Mouse (Mus musculus): ENCODE results near the gene 4932438A13Rik.

The 4932438A13Rik gene

DNA sequence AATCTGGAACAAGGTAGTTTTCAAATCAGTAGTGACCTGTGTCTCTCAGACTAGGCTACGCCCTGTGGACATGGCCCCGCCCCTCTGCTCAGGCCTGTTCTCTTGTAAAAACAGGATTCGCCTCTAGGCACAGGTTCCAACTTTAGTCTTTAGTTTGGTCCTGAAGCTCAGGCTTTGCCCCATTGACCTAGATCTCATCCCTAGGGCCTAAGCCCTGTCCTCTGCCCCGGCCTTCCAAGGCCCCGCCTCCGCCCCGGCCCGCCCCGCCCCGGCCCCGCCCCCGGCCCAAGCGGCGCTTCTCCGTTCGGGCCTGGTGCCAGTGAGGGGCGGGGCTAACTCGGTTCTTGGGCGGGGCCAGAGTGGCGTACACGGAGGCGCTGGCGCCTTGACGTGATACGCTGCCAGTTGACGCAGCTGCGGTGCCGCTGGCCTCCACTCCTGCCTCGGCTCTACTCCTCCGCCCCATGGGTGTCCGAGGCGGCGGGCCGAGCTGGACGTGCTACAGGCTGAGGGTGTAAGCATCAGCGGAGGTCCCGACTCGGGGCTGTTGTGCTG is at the start of gene 4932438A13Rik:
TSS of gene 4932438A13Rik (plus strand) at position 384 of the 555 bp plus-strand sequence.
- DNase-seq: peak; percentile 100

DNA sequence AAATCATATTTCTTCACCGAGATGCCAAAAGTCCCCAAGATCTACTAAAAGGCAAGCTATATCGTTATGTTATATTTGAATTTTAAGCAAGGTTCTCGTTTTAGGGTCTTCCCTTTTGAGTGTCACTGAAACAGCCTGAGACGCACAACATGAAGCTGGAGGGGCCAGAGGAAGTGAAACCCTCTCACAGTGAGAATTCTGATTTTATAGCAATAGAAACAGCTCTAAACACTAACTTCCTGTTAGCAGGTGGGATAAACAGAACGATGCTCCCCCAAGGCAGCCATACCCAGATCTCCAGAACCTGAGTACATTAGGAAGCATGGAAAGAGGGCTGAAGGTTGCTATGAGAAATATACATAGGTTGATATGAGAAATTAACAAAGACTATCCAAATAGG is 46.3 kb upstream of the 4932438A13Rik start:
- no peak for DNase-seq

DNA sequence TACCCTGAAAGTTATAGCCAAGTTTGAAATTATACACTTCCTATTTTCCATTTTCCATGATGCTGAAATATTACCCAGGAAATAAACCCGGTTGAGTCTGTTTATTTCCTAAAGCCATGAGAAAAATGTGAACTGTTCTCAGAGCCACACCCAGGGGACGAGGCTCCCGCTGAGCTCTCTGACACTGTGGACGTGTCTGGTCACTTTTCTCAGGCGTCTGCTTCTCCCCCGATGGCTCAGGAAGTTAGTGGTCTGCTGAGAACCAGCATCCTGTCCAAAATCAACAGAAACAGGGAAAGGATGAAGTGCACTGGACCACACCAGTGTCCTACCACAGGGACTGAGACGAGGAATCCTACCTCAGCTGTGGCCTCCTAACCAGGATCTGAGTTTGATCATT is 43.5 kb upstream of the 4932438A13Rik start:
- DNase-seq: no peak

DNA sequence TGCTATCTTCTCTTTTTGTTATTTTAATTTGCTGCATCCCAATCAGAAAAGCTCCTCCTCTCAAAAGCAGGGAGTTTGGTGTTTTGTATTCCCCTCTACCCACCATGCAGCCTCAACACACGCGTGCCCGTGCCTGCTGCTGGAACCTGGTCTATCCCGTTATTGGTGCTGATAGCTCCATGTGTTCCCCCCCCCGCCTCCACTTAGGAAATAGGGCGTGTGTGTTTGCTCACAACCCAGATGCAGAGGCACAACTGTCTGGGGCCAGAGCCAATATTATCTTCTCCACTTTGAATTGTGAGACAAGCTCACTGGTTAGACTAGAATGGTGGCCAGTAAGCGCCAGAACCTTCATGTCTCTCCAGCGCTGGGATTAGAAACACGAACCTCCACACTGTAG is 41.9 kb upstream of the 4932438A13Rik start:
- DNase-seq: no peak

DNA sequence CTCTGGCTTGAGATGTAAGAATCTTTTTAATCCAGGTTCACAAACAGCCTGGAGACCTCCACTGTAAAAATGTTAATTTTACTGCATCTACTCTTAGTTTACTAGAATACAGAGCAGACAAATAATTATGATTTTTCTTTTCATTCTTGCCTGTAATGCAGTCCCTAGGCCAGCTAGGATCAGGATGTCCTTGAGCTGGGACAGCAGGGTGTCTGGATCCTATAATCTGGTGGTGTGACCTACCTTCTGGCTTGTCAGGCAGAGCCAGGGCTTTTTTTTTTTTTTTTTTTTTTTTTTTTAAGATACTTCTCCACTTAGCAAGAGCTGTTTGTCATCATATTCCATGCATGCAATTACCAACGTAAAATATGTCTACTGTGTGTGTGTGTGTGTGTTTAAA is 37.8 kb upstream of the 4932438A13Rik start:
- no peak for DNase-seq

DNA sequence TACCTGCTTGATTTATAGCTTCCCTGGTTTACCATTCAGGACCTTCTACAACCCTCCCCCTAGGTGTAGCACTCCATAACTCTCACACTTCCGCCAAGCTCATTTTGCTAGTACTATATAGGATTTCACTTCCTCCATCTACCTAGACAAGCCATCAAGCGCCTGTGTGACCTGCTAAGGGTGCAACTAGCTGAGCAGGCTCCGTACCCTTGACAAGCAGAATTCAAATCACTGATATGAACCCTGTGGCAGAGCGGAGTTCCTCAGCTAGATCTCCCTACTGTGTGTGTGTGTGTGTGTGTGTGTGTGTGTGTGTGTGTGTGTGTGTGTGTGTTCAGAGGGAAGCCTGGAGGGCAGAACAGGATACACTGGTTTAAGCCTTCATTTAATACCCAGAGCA is 37.4 kb upstream of the 4932438A13Rik start:
- no peak for DNase-seq

DNA sequence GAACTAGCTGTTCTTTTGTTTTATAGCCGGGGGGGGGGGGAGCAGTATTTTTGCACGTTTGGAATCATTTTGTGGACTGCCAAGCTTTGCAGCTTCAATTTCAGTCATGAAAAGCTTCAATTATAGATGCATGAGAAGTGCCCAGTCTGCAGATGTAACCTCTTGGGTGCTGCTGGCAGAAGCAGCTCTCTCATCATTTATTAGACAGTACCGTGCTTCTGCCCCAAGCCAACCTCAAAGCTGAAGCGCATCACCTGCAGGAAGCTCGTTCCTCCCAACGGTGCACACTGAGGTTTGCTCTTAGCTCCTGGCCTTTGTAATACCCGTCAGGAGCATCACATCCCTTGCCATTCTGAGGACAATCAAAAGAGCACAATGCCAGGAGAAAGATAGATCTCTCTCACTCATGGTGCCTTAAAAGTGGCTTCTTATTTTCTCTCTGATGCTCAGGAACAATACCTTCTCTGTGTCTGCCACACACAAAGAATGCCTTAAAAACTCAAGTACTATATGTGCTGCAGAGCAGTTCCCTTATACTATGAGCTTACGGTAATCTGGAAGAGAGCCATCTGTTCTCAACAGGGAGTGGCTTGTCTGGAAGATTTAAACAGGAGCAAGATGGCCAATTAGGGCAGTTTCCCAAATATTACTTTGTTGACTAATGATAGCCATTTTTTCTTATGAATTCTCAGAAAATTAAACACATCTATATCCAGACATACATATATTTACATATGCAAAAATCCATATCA is 35.5 kb upstream of the 4932438A13Rik start:
- no peak for DNase-seq

DNA sequence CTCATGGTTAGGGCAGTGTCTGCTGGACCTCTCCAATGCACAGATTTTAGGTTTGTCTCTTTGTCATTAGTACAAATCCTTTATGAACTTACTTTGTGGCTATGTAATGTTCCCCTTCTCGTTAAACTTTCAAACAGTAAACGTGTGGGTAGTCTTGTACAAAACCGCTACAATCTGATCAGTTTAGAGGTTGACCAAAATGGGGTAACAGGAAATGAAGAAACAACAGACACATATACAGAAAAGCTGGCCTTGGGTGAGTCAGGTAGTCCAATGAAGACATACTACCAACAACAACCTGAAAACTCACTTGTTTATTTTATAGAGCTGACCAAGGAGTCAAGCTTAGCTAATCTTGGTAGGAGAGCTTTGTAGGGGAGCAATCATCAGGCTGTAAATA is 32.7 kb upstream of the 4932438A13Rik start:
- DNase-seq: no peak

DNA sequence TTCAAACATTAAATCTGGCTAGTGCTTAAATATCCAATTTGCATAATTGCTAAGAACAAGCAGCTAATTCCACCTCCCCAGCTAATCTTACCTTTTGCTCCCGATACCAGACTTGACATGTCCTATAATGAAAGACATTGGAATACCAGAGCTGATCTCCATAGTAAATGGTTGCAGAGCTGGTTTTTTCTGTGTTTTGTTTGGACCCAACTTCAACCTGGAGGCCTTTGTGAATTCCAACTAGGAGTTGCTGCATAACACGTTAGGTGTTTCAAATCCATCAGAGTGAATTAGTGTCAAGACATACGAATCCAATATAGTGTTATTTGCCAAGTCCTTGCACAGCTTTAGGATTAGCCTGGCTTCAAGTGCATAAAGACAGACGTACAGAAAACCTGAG is 28.5 kb upstream of the 4932438A13Rik start:
- DNase-seq: no peak

DNA sequence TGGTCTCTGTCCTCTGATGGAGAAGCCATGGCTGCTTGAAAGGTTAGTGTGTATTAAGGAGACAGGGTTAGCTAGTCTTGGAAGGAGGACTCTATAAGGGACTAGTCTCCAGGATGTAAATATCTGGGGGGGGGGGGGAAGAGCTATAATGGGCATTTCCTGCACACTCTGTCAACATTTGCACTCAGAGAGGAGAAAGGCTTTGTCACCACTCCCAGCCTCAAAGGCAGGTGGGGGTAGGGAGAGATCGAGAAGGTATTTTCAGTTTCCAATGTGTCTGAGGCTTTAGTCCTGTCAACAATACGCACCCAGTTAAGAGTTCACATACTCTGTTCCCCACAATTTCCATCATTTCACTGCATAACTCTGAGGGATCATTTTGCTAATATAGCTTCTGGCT is 28.1 kb upstream of the 4932438A13Rik start:
- DNase-seq: no peak

DNA sequence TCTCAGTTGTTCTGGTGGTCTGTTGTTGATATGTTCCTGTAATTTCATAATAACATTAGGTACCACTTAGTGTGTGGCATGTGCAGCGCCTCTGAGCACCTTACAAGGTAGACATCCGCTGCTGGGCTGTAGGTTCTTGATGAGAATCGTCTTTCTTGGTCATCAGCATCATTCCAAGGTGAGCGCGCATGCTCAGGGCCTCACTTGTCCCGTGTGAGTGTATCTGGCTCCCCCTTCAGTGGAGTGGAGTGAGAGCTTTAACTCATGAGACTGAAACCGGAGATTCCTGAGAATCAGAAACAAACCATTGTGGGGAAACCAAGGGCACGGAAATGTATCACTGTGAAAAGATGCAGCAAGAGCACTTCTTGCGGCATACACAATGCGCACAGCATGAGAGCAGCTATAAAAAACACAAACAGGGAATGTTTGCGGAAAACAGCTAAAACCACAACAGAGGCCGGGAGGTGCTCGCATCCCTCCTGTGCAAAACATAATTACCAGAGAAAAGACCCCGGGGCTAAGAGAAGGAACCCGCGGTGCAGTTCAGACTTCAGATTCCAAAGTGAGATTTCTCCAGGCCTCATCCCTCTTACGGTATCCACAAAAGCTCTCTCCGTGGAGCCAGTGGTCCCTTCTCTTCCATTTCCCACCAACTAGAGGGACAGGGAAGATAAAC is 27.2 kb upstream of the 4932438A13Rik start:
- DNase-seq: no peak

DNA sequence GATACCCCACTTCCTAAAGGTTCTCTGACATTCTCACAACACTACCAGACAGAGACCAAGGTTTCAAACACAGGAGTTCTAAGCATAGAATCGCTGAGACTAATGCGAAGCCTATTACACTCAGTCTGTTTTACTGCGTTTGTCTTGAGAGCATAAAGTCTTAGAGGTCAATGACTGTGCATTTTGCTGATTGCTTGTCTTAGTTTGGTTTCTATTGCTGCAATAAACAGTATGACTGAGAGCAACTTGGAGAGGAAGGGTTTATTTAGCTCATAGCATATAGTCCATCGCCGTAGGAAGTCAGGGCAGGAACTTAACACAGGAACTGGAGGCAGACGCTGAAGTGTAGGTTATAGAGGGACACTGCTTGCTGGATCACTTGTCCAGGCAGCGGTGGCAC is 26.1 kb upstream of the 4932438A13Rik start:
- DNase-seq: no peak

DNA sequence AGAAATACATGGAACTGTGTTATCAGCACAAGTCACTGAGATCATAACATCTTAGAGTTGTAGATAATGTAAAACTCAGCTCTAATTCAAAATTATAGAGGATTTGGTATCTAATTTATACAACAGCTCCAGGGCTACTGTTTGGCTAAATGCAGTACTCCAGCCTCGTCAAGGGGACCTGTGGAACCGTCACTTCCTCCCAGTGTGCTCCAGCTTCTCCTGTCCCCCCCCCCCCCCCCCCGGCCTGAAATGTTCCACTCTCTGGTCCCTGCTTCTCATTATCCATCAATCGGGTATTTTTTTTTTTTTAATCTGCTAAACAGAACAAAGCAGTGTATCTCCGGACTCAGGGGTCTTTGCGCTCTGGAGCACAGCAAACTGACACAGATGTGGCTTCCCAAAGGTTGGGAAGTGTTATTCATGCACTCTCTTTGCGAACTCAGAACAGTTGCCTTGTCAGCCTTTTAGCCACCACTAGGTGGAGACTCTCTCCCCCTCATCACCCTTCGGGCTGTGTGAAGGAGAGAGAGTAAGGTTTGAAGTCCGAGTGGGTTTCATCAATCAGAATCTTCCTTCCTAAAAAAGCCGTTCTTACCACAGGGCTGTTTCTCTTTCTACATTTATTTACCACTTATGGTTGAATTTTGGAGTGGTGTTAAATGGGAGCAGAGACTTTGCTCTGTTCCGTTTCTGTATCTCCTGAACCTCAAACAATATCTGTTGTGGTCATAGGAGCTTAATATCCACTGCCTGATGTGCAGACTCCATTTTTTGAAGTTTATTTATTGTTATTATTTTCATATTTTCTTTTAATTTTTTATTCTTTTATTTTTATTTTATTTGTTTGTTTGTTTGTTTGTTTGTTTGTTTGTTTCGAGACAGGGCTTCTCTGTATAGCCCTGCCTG is 22.0 kb upstream of the 4932438A13Rik start:
- DNase-seq: peak; percentile 57

DNA sequence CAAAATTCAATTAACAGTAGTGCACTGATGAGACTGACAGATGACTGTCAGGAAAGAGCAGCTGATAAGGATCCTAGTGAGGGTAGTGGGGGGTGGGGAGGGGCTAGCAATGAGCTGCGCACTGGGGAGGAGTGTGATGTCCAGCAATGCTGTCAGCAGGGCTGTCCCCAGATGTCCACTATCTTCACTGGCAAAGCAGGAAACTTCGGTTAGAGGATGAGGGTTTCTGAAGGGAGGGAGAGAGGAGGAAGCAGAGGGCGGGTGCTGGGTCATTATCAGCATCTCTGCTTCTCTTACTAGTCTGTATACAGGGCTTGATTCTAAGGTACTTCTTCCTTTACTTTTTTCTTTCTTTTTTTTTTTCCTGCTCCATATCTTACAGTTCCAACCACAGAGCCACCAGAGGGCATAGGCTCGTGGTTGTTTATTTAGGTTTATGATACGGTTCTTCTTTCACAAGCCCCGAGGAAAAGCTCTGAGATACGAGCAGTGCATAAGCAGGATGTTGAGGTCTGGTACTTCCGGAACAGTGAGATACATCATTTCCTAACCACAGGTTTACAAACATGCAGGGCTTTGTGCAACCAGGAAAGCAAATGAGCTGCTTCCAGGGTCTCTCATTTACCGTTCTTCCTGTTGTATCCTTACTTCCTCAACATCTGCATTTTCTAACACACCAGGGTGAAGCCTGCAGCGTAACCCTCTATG is 9.0 kb upstream of the 4932438A13Rik start:
- DNase-seq: peak; percentile 28

DNA sequence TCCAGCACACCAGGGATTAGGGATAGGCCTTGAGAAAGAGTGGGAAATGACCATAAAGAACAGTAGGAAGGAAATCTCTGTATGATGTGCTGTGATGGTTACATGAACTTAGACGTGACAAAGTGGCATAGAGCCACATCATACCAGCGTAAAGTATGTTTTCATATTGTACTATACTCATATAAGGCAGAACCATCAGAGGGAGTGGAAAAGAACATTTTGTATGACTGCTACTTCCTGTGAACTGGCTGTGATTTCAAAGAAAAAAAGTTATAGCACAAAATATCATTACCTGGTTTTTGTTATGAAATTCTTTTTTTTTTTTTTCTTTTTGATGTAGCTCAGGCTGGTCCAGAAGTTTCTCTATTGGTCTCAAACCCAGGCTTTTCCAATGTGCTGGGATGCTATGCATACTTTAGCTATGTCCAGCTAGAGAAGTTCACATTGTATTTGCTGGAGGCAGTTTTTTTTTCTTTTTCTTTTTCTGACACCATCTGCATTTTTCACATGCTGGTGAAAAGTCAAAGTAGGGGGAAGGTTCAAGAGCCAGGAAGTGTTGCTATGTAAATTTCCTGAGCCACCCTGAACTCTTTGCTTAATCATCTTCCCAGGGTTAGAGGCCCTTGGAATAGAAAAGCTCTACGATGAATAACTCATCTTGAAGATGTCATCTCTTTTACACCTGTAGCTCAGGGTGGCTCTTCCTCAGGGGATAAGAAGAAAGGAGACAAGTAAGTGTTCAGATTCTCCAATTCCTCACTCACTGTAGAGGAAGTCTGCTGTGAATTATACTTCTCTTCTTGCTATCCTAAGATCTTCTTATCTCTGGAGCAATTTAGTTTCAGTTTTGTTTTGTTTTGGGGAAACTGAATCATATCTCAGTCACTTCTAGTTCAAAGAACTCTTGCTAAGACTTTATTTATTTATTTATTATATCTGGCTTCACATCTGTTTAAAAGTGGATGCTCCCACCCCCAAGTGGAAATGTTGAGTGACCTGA is 1.2 kb upstream of the 4932438A13Rik start:
- no peak for DNase-seq

DNA sequence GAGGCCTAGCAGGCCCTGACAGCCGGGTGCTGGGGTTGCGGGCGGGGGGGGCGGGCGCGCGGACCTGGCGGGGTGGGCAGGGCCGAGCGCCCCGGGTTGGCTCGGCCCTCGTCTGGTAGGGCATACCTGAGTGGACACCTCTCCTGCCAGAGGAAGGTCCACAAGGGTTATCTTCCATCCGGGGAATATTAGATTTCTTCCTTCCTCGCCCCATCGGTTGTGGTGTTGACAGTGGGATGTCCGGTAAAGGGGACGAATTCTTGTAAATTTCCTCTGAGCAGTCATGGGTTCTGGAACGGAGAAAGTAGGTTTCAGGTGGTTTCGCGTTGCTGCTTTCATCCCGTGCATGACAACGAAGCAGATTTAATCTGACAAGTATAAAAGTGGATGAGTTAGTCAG is 523 bp downstream of the 4932438A13Rik start:
- DNase-seq: no peak

DNA sequence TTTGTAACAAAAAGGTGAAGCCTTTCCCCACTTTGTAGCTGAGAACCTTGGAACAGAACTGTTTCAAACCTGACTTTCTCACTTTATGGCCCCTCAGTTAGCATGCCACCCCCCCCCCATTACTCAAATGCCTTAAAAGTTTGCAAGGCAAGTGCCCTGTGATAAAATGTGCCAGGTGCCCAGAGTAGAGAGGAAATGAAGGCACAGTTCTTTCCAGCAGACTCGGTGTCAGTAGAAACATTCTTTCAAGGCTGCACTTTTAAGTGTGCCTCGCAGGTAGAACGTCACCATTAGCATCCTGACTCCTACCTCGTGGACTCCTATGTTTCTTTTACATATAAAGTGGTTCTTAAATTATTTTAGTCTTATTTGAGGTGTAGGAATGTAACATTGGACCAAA is 977 bp downstream of the 4932438A13Rik start:
- DNase-seq: no peak

DNA sequence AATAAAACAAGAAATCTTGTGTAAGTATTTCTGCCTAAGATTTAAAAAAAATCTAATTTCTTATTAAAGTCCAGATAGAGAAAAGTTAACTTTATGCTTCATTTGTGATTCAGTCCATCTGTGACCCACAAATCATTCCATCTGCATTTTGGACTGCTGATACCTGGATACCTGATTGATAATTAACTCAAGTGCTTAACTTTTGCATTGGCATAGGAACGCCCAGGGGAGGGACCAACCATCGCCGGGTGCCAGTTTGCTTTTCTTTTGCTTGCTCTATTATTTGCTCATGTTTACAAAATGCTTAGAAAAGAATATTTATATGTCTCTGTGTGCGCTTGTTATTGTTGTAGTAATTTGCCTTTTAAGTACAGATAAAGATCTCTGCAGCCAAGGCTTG is 1.6 kb downstream of the 4932438A13Rik start:
- no peak for DNase-seq

DNA sequence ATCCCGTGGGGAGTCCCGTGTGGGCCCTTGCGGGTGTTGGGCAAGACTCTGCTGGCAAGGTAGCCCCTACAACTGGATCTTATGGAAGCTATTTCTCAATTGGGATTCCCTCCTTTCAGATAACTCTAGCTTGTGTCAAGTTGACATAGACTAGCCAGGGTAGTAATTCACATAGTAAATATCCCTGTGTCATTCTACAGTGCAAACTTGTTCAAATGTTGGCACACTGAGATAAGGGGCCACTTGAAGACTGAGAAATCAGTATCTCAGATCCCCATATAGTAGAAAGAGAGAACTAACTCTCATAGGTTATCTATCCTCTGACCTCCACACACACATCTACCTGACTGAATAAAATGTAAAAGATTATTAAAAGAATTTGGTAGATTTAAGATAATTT is 42.5 kb downstream of the 4932438A13Rik start:
- DNase-seq: no peak

DNA sequence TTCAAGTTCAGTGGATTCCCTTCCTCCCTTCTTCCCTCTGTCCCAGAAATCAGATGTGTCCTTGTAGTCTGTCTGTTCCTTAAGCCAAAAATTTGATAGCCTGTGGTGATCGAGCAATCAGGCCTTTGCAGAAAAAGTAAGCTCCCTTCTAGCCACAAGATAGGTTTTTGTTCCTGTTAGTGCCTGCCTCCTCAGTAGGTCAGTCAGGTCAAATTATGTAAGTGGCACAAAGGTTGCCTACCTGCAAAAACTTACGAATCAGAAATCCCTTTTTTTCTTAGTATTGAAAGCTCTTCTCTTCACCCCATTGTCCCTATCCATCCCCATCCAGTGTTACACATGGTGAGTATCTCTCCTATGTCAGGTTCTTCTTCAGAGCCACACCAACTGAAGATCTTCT is 54.9 kb downstream of the 4932438A13Rik start:
- DNase-seq: no peak

DNA sequence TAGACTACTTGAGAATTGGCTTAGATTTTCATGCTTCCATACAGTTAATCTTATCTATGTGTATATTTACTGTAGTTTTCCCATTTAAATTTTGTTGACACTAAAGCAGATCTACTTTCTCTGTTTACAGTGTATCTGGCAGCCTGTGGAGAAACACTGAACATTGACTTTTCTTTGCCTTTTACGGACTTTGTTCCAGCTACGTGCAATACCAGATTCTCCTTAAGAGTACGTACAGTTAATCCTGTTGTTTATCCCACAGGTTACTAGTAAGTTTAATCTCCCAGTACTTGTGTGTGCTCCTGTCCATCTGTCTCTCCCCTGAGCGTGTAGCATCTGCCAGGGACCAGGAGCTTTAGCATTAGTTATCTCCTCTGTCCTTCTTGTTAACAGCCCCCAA is 55.4 kb downstream of the 4932438A13Rik start:
- DNase-seq: no peak
